Mouse (Mus musculus) liver, adult 10 weeks (tissue): ENCODE results near the gene Zfp451. TPM values are rescaled to one million over a fixed set of nuclear protein-coding genes. Genes with fewer than 3 reads are reported as not detected.

Source experiments
- polyA plus RNA-seq: library from polyadenylated mRNA; stranded (reverse); fragments of 350-450 nt; fragmentation: Illumina TruSeq; extraction: RNeasy Lipid Tissue Mini Kit (QIAGEN cat#74804); gene quantifications from one replicate; pipeline ENCODE4 v1.2.3, GENCODE M21; 2014; ENCODE audit warnings: low read depth, low replicate concordance

The Zfp451 gene
- 22.0 TPM for polyA plus RNA-seq

GRCm38 (mm10) chr1:33813868-33814794 lies at the start of gene Zfp451:
Gene Zfp451 (minus strand): TSS chr1:33814595.

GRCm38 (mm10) chr1:33757491-33758041 lies 56.8 kb downstream of the Zfp451 start, which contains the start of gene Bag2:
Gene Bag2 (minus strand): TSS chr1:33757795.

GRCm38 (mm10) chr1:33719733-33720225 lies 94.6 kb downstream of the Zfp451 start, which contains the start of gene Rab23:
Gene Rab23 (plus strand): TSS chr1:33719887.

Other genes starting within 250 kb of the Zfp451 start
- gene Prim2, start 144.8 kb downstream of the Zfp451 start, polyA plus RNA-seq: 2.0 TPM
- gene Rab23, start 94.7 kb downstream of the Zfp451 start, polyA plus RNA-seq: 11.0 TPM
- 3.5 TPM for gene Bag2, start 56.8 kb downstream of the Zfp451 start, polyA plus RNA-seq
- 0.45 TPM for gene Bend6, start 93.2 kb upstream of the Zfp451 start, polyA plus RNA-seq
- gene Dst, start 93.6 kb upstream of the Zfp451 start, polyA plus RNA-seq: 16.2 TPM